Mouse (Mus musculus) heart, embryonic 14.5 days (tissue): Measurements from ENCODE around the gene Camta1. TPM values are rescaled to one million over a fixed set of nuclear protein-coding genes. Genes with fewer than 3 reads are reported as not detected.

ENCODE experiments used
- ATAC-seq: fragments of 200-750 bp; cut with Nextera tagmentation; 2 replicates; pipeline ENCODE4 v1.8.0; 2017; ENCODE audit warnings: low read depth, moderate TSS enrichment; ENCODE audit not compliant: insufficient number of reproducible peaks, insufficient read depth, low FRiP score
- H3K27ac ChIP-seq, 2 experiments: fragments of 200-500 bp in 1 of 2; fragments of 300-500 bp in 1 of 2; sonication (generic) in 1 of 2; replicated peaks in 1 of 2; 2 replicates each; pipeline ENCODE4 v1.5.1; 2012 to 2014; ENCODE audit warnings: low read depth in 2 of 2, low read length in 2 of 2, control low read depth in 1 of 2, mild to moderate bottlenecking in 1 of 2, mixed read lengths in 1 of 2; ENCODE audit not compliant: control insufficient read depth in 1 of 2, insufficient read depth in 1 of 2
- H3K27me3 ChIP-seq: fragments of 300-500 bp; sonication (generic); 2 replicates; pipeline ENCODE4 v1.6.1; 2014; ENCODE audit warnings: mild to moderate bottlenecking, low read length, control low read depth; ENCODE audit not compliant: control insufficient read depth, insufficient read depth
- H3K36me3 ChIP-seq: fragments of 300-500 bp; sonication (generic); 2 replicates; pipeline ENCODE4 v1.6.1; 2014; ENCODE audit warnings: mild to moderate bottlenecking, control low read depth, low read length, mixed read lengths; ENCODE audit not compliant: control insufficient read depth, insufficient read depth
- H3K4me1 ChIP-seq, 2 experiments: fragments of 200-500 bp in 1 of 2; fragments of 300-500 bp in 1 of 2; sonication (generic) in 1 of 2; 2 replicates each; pipeline ENCODE4 v1.6.1; 2012 to 2014; ENCODE audit warnings: low read length in 2 of 2, control low read depth in 1 of 2, mixed read lengths in 1 of 2; ENCODE audit not compliant: control insufficient read depth in 2 of 2, insufficient read depth in 2 of 2
- H3K4me2 ChIP-seq: fragments of 300-500 bp; sonication (generic); 2 replicates; pipeline ENCODE4 v1.6.1; 2014; ENCODE audit warnings: mild to moderate bottlenecking, low read length
- H3K4me3 ChIP-seq, 2 experiments: fragments of 200-500 bp in 1 of 2; fragments of 300-500 bp in 1 of 2; sonication (generic) in 1 of 2; 2 replicates each; pipeline ENCODE4 v1.5.1; 2012 to 2014; ENCODE audit warnings: low read length in 2 of 2, mild to moderate bottlenecking in 2 of 2, control low read depth in 1 of 2, low read depth in 1 of 2, moderate library complexity in 1 of 2; ENCODE audit not compliant: control insufficient read depth in 1 of 2, insufficient read depth in 1 of 2
- H3K9ac ChIP-seq: fragments of 300-500 bp; sonication (generic); 2 replicates; pipeline ENCODE4 v1.6.1; 2014; ENCODE audit warnings: mild to moderate bottlenecking, low read length
- H3K9me3 ChIP-seq: fragments of 300-500 bp; sonication (generic); 2 replicates; pipeline ENCODE4 v1.6.1; 2016; ENCODE audit warnings: low read length, control low read depth; ENCODE audit not compliant: control insufficient read depth
- WGBS: fragments of 180-500 bp; shearing (Covaris S2); extraction: QIAGEN DNeasy Blood & Tissue Kit; methylation state at CpG from one replicate; pipeline ENCODE4 v1.1.7; 2014; 5-methylcytosine and 5-hydroxymethylcytosine counted together
- polyA plus RNA-seq: library from polyadenylated mRNA; unstranded; fragments of >200 nt; fragmentation: Nextera tagmentation; extraction: Ambion mirVana; gene quantifications from 2 replicates; pipeline ENCODE4 v1.2.1, GENCODE M21; 2014

Camta1 gene
- polyA plus RNA-seq, 1 experiment from 2014 or later = 150 TPM

DNA sequence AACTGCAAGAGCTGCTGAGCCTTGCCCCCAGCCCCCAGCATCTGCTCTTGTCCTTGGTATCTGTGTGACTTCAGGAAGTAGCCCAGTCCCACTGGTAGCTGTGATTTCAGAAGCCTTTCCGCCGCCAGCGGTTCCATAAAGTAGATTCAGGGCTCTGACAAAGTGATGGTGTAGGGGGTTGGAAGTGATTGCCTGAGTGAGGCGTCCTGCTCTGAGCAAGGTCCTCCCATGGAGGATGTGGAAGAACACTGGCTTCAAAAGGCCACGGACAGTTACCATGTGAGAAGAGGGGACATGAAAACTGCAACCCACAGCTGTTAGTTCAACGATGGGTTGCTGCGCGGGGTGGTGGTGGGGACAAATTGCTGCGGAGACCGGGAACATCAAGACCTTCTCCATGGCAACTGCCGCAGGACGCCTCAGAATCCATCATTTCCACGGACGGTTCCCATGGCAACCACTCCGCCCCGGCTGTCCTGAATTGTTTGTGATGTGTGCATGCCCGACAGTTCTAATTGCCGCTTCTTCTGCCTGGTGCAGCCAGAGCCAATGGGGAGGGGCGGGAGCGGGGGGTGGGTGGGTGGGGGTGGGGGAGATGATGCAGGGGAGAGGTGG lies 721.2 kb downstream of the Camta1 start:
- H3K27ac ChIP-seq = peak overlapping the region in 1 of 2 experiments; percentile 80; a peak in 1 of 4 replicates
- H3K36me3 ChIP-seq = no peaks in the 10 kb centered on the region
- H3K4me3 ChIP-seq = no peak overlapping the region
- 14% methylated on average over 18 of the region's 20 CpGs for WGBS
- peaks cover 35 to 38% of the 10 kb centered on the region in 2 experiments for H3K4me1 ChIP-seq
- H3K9ac ChIP-seq = no peak overlapping the region; the same call in 1 of the 2 replicates
- no peaks in the 10 kb centered on the region for H3K27me3 ChIP-seq
- H3K9me3 ChIP-seq = peaks cover 9% of the 10 kb centered on the region
- no peak for ATAC-seq
- H3K4me2 ChIP-seq = peak overlapping the region; percentile 62; the same call in 1 of the 2 replicates

GRCm38 (mm10) chr4:151139053-151139840 lies 722.4 kb downstream of the Camta1 start:
- peak overlapping the region in 1 of 2 experiments; percentile 17; a peak in 1 of 4 replicates for H3K4me3 ChIP-seq

DNA sequence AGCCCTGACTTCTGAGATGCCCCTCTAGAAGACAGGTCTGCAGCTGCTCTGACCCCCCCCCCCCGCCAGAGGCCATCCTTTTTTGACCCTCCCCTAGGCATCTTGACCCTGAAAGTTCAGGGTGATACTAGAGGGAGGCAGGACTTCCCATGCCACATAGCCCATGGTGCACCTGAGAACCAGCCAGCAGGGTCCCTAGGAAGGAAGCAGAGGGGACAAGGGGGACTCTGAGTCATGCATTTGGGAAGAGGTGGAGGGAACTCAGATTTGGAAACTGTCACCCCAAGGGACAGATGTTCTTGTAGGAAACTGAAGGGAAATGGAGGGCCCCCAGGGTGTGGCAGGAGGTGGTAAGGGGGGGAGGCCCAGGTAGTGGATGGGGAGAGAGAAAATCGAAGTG lies 723.1 kb downstream of the Camta1 start:
- Histone ChIP-seq H3K4me3 (no peak overlapping the region), H3K4me1 (peaks cover 40 to 41% of the 10 kb centered on the region in 2 experiments), H3K4me2 (peak overlapping the region; percentile 49; the same call in 1 of the 2 replicates), H3K27ac (peak overlapping the region in 1 of 2 experiments; percentile 55; a peak in 2 of 4 replicates), H3K27me3 (no peaks in the 10 kb centered on the region; the same call in 1 of the 2 replicates), H3K36me3 (no peaks in the 10 kb centered on the region), H3K9me3 (no peaks in the 10 kb centered on the region), H3K9ac (no peak overlapping the region)
- ATAC-seq = no peak
- 36% methylated on average over 2 of the region's 2 CpGs for WGBS

More at GRCm38 (mm10) chr4:151139053-151139840, 722.4 kb downstream of the Camta1 start:
- Histone ChIP-seq H3K36me3 (no peaks in the 10 kb centered on the region), H3K4me1 (peaks cover 36 to 40% of the 10 kb centered on the region in 2 experiments), H3K9ac (peak overlapping the region; percentile 44), H3K27ac (no peak overlapping the region), H3K4me2 (peak overlapping the region; percentile 57), H3K9me3 (peaks cover 4% of the 10 kb centered on the region), H3K27me3 (no peaks in the 10 kb centered on the region; the same call in 1 of the 2 replicates)
- WGBS = 7% methylated on average over 20 of the region's 20 CpGs
- peak; percentile 33; the same call in 1 of the 2 replicates for ATAC-seq

GRCm38 (mm10) chr4:151138135-151138534 lies 723.5 kb downstream of the Camta1 start:
- Histone ChIP-seq H3K9me3 (no peaks in the 10 kb centered on the region), H3K27ac (peak overlapping the region in 1 of 2 experiments; percentile 55; a peak in 1 of 4 replicates), H3K36me3 (no peaks in the 10 kb centered on the region), H3K4me2 (peak overlapping the region; percentile 49), H3K4me1 (peaks cover 40 to 41% of the 10 kb centered on the region in 2 experiments), H3K27me3 (no peaks in the 10 kb centered on the region; the same call in 1 of the 2 replicates), H3K9ac (no peak overlapping the region), H3K4me3 (no peak overlapping the region)
- 0 out of 2 replicates have a peak, but pooled peaks have one; percentile 15 for ATAC-seq
- WGBS = 6% methylated on average over 10 of the region's 10 CpGs

GRCm38 (mm10) chr4:151137701-151138100 lies 724.0 kb downstream of the Camta1 start:
- Histone ChIP-seq H3K27ac (no peak overlapping the region; a peak in 2 of 4 replicates), H3K36me3 (no peaks in the 10 kb centered on the region), H3K4me3 (no peak overlapping the region), H3K9me3 (no peaks in the 10 kb centered on the region), H3K4me1 (peaks cover 40 to 41% of the 10 kb centered on the region in 2 experiments), H3K4me2 (peak overlapping the region; percentile 49), H3K27me3 (no peaks in the 10 kb centered on the region; the same call in 1 of the 2 replicates), H3K9ac (no peak overlapping the region)
- ATAC-seq = no peak
- WGBS = 56% methylated on average over 5 of the region's 5 CpGs

GRCm38 (mm10) chr4:151135491-151135890 lies 726.2 kb downstream of the Camta1 start:
- no peaks in the 10 kb centered on the region; the same call in 1 of the 2 replicates for H3K27me3 ChIP-seq
- no peak overlapping the region for H3K4me3 ChIP-seq
- no peak for ATAC-seq
- H3K27ac ChIP-seq = no peak overlapping the region
- H3K9ac ChIP-seq = no peak overlapping the region
- H3K9me3 ChIP-seq = no peaks in the 10 kb centered on the region
- no peaks in the 10 kb centered on the region for H3K36me3 ChIP-seq
- H3K4me2 ChIP-seq = no peak overlapping the region
- 79% methylated on average over 8 of the region's 8 CpGs for WGBS
- H3K4me1 ChIP-seq = peaks cover 42% of the 10 kb centered on the region in 2 experiments

DNA sequence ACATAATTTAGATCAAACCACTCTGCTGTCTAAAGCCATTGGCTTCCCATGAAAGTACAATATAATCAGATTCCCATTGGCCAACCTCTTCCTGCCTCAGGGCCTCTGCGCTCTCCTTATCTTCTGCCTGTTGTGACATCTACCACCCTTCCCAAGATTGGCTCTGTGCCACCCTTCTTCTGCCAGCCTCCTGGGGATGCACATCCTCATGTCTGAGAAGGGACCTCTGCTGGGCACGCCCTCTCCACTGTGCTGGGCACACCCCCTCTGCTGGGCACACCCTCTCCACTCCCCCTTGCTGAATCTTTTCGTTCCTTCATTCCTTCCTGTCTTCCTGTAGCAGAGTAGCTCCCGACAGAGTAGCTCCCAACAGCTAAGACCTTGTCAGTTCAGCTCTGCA lies 727.9 kb downstream of the Camta1 start:
- no peaks in the 10 kb centered on the region for H3K36me3 ChIP-seq
- H3K4me1 ChIP-seq = peaks cover 35 to 39% of the 10 kb centered on the region in 2 experiments
- no peak overlapping the region for H3K27ac ChIP-seq
- no peak for ATAC-seq
- no peak overlapping the region for H3K4me3 ChIP-seq
- 33% methylated on average over 4 of the region's 4 CpGs for whole genome bisulfite sequencing
- no peak overlapping the region for H3K9ac ChIP-seq
- no peaks in the 10 kb centered on the region for H3K9me3 ChIP-seq
- H3K27me3 ChIP-seq = peaks cover 10% of the 10 kb centered on the region
- no peak overlapping the region for H3K4me2 ChIP-seq
